Mouse (Mus musculus): ENCODE data around the gene Tcstv1. TPM values are rescaled to one million over a fixed set of nuclear protein-coding genes. Genes with fewer than 3 reads are reported as not detected.

Tcstv1 gene
- not detected for total RNA-seq (2023)

DNA sequence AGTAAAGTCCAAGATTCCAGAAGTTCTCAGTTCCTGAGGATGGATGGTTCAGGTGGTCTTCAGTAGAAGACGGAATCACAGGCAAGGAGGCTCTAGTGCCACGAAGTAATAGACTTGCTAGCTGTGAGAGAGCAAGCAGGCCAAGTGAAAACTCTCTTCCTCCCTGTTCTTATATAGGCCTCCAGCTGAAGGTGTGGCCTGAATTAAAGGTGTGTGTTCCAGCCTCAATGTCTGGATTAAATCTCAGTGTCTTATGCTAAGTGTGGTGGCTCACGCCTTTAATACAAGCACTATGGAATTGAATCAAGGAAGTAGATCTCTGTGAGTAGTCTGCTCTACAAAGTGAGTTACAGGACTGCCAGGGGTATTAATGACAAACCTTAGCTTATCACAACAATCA, at the start of gene Tcstv1:
Tcstv1 (minus strand) TSS at position 101 of the 400 bp plus-strand sequence.

DNA sequence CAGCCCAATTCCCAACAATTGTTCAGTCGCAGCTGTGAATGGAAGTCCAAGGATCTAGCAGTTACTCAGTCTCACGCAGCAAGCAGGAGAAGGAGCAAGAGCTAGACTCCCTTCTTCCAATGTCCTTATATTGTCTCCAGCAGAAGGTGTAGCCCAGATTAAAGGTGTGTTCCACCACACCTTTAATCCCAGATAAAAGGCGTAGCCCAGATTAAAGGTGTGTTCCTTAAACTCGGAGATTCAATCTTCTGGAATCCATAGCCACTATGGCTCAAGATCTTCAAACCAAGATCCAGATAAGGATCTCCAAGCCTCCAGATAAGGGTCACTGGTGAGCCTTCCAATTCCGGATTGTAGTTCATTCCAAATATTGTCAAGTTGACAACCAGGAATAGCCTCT, 34.6 kb upstream of the Tcstv1 start, which contains the start of gene Gm21761:
Gm21761 (minus strand) TSS at position 101 of the 400 bp plus-strand sequence.

Other genes starting within 250 kb of the Tcstv1 start
- 10 to 100 TPM; 18.8 to 21.2 TPM for gene Hmgcs1, start 204.4 kb downstream of the Tcstv1 start, total RNA-seq (2023)
- under 1 TPM; 0.42 to 0.75 TPM for gene Nim1k, start 138.9 kb downstream of the Tcstv1 start, total RNA-seq (2023)
- gene Zfp131, start 103.9 kb downstream of the Tcstv1 start, total RNA-seq (2023): 10 to 100 TPM; 43.0 to 47.8 TPM
- not detected for gene AF067063, start 64.6 kb downstream of the Tcstv1 start, total RNA-seq (2023)
- not detected for gene D13Ertd608e, start 58.8 kb downstream of the Tcstv1 start, total RNA-seq (2023)
- gene Gm21761, start 34.5 kb upstream of the Tcstv1 start, total RNA-seq (2023): not detected
- not detected for gene B020031M17Rik, start 56.0 kb upstream of the Tcstv1 start, total RNA-seq (2023)
- 1 to 10 TPM; 3.7 to 8.5 TPM for gene Gm36079, start 132.2 kb upstream of the Tcstv1 start, total RNA-seq (2023)
- gene Gm21188, start 157.4 kb upstream of the Tcstv1 start, total RNA-seq (2023): 10 to 100 TPM; 62.1 TPM
- not detected for gene Gm20767, start 245.5 kb upstream of the Tcstv1 start, total RNA-seq (2023)

All from neutrophil, adult 59 days (primary cell).